Mouse (Mus musculus): ENCODE results near the gene Rab40b. TPM values are rescaled to one million over a fixed set of nuclear protein-coding genes. Genes with fewer than 3 reads are reported as not detected.
A peak's percentile ranks its signal among the peaks of the same experiment; 100 is the strongest.

The Rab40b gene
- total RNA-seq, 1 experiment, result not detected

GRCm38 (mm10) chr11:121390793-121391192, 2.7 kb upstream of the Rab40b start:
- DNase-seq (ENCODE audit: low read depth, low spot score), result no peak
- H3K36me3 ChIP-seq (ENCODE audit: control insufficient read depth, insufficient read depth, low read length, poor library complexity, severe bottlenecking), result no peaks in the 10 kb centered on the region
- in situ Hi-C loops (cut with MboI; ENCODE audit: low sequenced_read_pairs in 2 of 2, unreplicated experiment in 2 of 2), result no loop called here

GRCm38 (mm10) chr11:121388554-121388945, 499 bp upstream of the Rab40b start:
- DNase-seq (ENCODE audit: low read depth, low spot score), result no peak
- TF ChIP-seq ZNF384 (IDR thresholded peaks at IDR 0.05; ENCODE audit: low read depth, low read length) (no peak), ZC3H11A (IDR thresholded peaks at IDR 0.05; ENCODE audit: borderline replicate concordance, low read depth, low read length) (no peak), MAFK (IDR thresholded peaks at IDR 0.05; ENCODE audit: insufficient read depth, low read depth, low read length) (no peak), CHD2 (IDR thresholded peaks at IDR 0.05; ENCODE audit: low read depth, low read length) (no peak), HCFC1 (IDR thresholded peaks at IDR 0.05; ENCODE audit: borderline replicate concordance, insufficient read depth, low read length) (no peak)
- peaks cover 0 to 3% of the 10 kb centered on the region in 2 experiments; a peak in 1 of 4 replicates for H3K4me1 ChIP-seq (ENCODE audit: control insufficient read depth in 2 of 2, insufficient read depth in 2 of 2, low read length in 2 of 2, poor library complexity in 1 of 2)
- H3K4me3 ChIP-seq (ENCODE audit: insufficient read depth in 1 of 2, low read depth in 1 of 2, low read length in 2 of 2, poor library complexity in 1 of 2, severe bottlenecking in 1 of 2), result peak overlapping the region in 1 of 2 experiments; percentile 31; a peak in 1 of 4 replicates
- H3K9ac ChIP-seq (ENCODE audit: insufficient read depth, low read depth, low read length, poor library complexity, severe bottlenecking), result no peak overlapping the region
- no peak overlapping the region for H3K27ac ChIP-seq (ENCODE audit: insufficient read depth, low read depth, low read length, poor library complexity, severe bottlenecking)
- no peaks in the 10 kb centered on the region for H3K9me3 ChIP-seq (ENCODE audit: control insufficient read depth, insufficient read depth, low read depth, low read length)
- no peaks in the 10 kb centered on the region for H3K36me3 ChIP-seq (ENCODE audit: control insufficient read depth, insufficient read depth, low read length, poor library complexity, severe bottlenecking)
- in situ Hi-C loops (cut with MboI; ENCODE audit: low sequenced_read_pairs in 2 of 2, unreplicated experiment in 2 of 2), result no loop called here

More at GRCm38 (mm10) chr11:121390793-121391192, 2.7 kb upstream of the Rab40b start:
- no peak overlapping the region for H3K9ac ChIP-seq (ENCODE audit: insufficient read depth, low read depth, low read length, poor library complexity, severe bottlenecking)
- no peaks in the 10 kb centered on the region for H3K9me3 ChIP-seq (ENCODE audit: control insufficient read depth, insufficient read depth, low read depth, low read length)
- peaks cover 0 to 3% of the 10 kb centered on the region in 2 experiments; a peak in 1 of 4 replicates for H3K4me1 ChIP-seq (ENCODE audit: control insufficient read depth in 2 of 2, insufficient read depth in 2 of 2, low read length in 2 of 2, poor library complexity in 1 of 2)
- TF ChIP-seq HCFC1 (IDR thresholded peaks at IDR 0.05; ENCODE audit: borderline replicate concordance, insufficient read depth, low read length), result no peak
- no peak for TF ChIP-seq CHD2 (IDR thresholded peaks at IDR 0.05; ENCODE audit: low read depth, low read length)
- no peak for TF ChIP-seq ZNF384 (IDR thresholded peaks at IDR 0.05; ENCODE audit: low read depth, low read length)
- TF ChIP-seq ZC3H11A (IDR thresholded peaks at IDR 0.05; ENCODE audit: borderline replicate concordance, low read depth, low read length), result no peak
- TF ChIP-seq MAFK (IDR thresholded peaks at IDR 0.05; ENCODE audit: insufficient read depth, low read depth, low read length), result no peak
- H3K27ac ChIP-seq (ENCODE audit: insufficient read depth, low read depth, low read length, poor library complexity, severe bottlenecking), result no peak overlapping the region
- no peak overlapping the region for H3K4me3 ChIP-seq (ENCODE audit: insufficient read depth in 1 of 2, low read depth in 1 of 2, low read length in 2 of 2, poor library complexity in 1 of 2, severe bottlenecking in 1 of 2)

- TF ChIP-seq MAFK (IDR thresholded peaks at IDR 0.05; ENCODE audit: insufficient read depth, low read depth, low read length), result no peak
- no peak for TF ChIP-seq ZC3H11A (IDR thresholded peaks at IDR 0.05; ENCODE audit: borderline replicate concordance, low read depth, low read length)
- no peak for TF ChIP-seq HCFC1 (IDR thresholded peaks at IDR 0.05; ENCODE audit: borderline replicate concordance, insufficient read depth, low read length)
- TF ChIP-seq ZNF384 (IDR thresholded peaks at IDR 0.05; ENCODE audit: low read depth, low read length), result no peak
- TF ChIP-seq CHD2 (IDR thresholded peaks at IDR 0.05; ENCODE audit: low read depth, low read length), result no peak
- in situ Hi-C loops (cut with MboI; ENCODE audit: low sequenced_read_pairs in 2 of 2, unreplicated experiment in 2 of 2), result no loop called here
- H3K27ac ChIP-seq (ENCODE audit: insufficient read depth, low read depth, low read length, poor library complexity, severe bottlenecking), result no peak overlapping the region
- H3K9me3 ChIP-seq (ENCODE audit: control insufficient read depth, insufficient read depth, low read depth, low read length), result no peaks in the 10 kb centered on the region
- no peaks in the 10 kb centered on the region for H3K4me1 ChIP-seq (ENCODE audit: control insufficient read depth in 2 of 2, insufficient read depth in 2 of 2, low read length in 2 of 2, poor library complexity in 1 of 2)
- no peak overlapping the region for H3K9ac ChIP-seq (ENCODE audit: insufficient read depth, low read depth, low read length, poor library complexity, severe bottlenecking)
- no peaks in the 10 kb centered on the region for H3K36me3 ChIP-seq (ENCODE audit: control insufficient read depth, insufficient read depth, low read length, poor library complexity, severe bottlenecking)
- no peak overlapping the region for H3K4me3 ChIP-seq (ENCODE audit: insufficient read depth in 1 of 2, low read depth in 1 of 2, low read length in 2 of 2, poor library complexity in 1 of 2, severe bottlenecking in 1 of 2)
- DNase-seq (ENCODE audit: low read depth, low spot score), result no peak
Observed at GRCm38 (mm10) chr11:121380294-121380693, 7.8 kb downstream of the Rab40b start.

GRCm38 (mm10) chr11:121378644-121379043, 9.4 kb downstream of the Rab40b start:
- Histone ChIP-seq H3K9ac (ENCODE audit: insufficient read depth, low read depth, low read length, poor library complexity, severe bottlenecking) (no peak overlapping the region), H3K36me3 (ENCODE audit: control insufficient read depth, insufficient read depth, low read length, poor library complexity, severe bottlenecking) (no peaks in the 10 kb centered on the region), H3K4me1 (ENCODE audit: control insufficient read depth in 2 of 2, insufficient read depth in 2 of 2, low read length in 2 of 2, poor library complexity in 1 of 2) (no peaks in the 10 kb centered on the region), H3K9me3 (ENCODE audit: control insufficient read depth, insufficient read depth, low read depth, low read length) (no peaks in the 10 kb centered on the region), H3K27ac (ENCODE audit: insufficient read depth, low read depth, low read length, poor library complexity, severe bottlenecking) (no peak overlapping the region), H3K4me3 (ENCODE audit: insufficient read depth in 1 of 2, low read depth in 1 of 2, low read length in 2 of 2, poor library complexity in 1 of 2, severe bottlenecking in 1 of 2) (no peak overlapping the region)
- TF ChIP-seq ZC3H11A (IDR thresholded peaks at IDR 0.05; ENCODE audit: borderline replicate concordance, low read depth, low read length), result no peak
- in situ Hi-C loops (cut with MboI; ENCODE audit: low sequenced_read_pairs in 2 of 2, unreplicated experiment in 2 of 2), result no loop called here
- DNase-seq (ENCODE audit: low read depth, low spot score), result no peak

- no peaks in the 10 kb centered on the region for H3K4me1 ChIP-seq (ENCODE audit: control insufficient read depth in 2 of 2, insufficient read depth in 2 of 2, low read length in 2 of 2, poor library complexity in 1 of 2)
- no peak for DNase-seq (ENCODE audit: low read depth, low spot score)
- TF ChIP-seq ZNF384 (IDR thresholded peaks at IDR 0.05; ENCODE audit: low read depth, low read length) (no peak), CHD2 (IDR thresholded peaks at IDR 0.05; ENCODE audit: low read depth, low read length) (no peak), MAFK (IDR thresholded peaks at IDR 0.05; ENCODE audit: insufficient read depth, low read depth, low read length) (no peak), HCFC1 (IDR thresholded peaks at IDR 0.05; ENCODE audit: borderline replicate concordance, insufficient read depth, low read length) (no peak), ZC3H11A (IDR thresholded peaks at IDR 0.05; ENCODE audit: borderline replicate concordance, low read depth, low read length) (no peak)
- no peak overlapping the region for H3K27ac ChIP-seq (ENCODE audit: insufficient read depth, low read depth, low read length, poor library complexity, severe bottlenecking)
- H3K36me3 ChIP-seq (ENCODE audit: control insufficient read depth, insufficient read depth, low read length, poor library complexity, severe bottlenecking), result no peaks in the 10 kb centered on the region
- no peak overlapping the region for H3K9ac ChIP-seq (ENCODE audit: insufficient read depth, low read depth, low read length, poor library complexity, severe bottlenecking)
- no peak overlapping the region for H3K4me3 ChIP-seq (ENCODE audit: insufficient read depth in 1 of 2, low read depth in 1 of 2, low read length in 2 of 2, poor library complexity in 1 of 2, severe bottlenecking in 1 of 2)
- in situ Hi-C loops (cut with MboI; ENCODE audit: low sequenced_read_pairs in 2 of 2, unreplicated experiment in 2 of 2), result no loop called here
- H3K9me3 ChIP-seq (ENCODE audit: control insufficient read depth, insufficient read depth, low read depth, low read length), result no peaks in the 10 kb centered on the region
Observed at GRCm38 (mm10) chr11:121373305-121373704, 14.7 kb downstream of the Rab40b start.

Measured in ES-E14 (cell line).